Mouse (Mus musculus): ENCODE measurements around the gene 1700029P11Rik. TPM values are rescaled to one million over a fixed set of nuclear protein-coding genes. Genes with fewer than 3 reads are reported as not detected.
A peak's percentile ranks its signal among the peaks of the same experiment; 100 is the strongest.

Gene 1700029P11Rik
- total RNA-seq, 2 experiments from 2014 or later, result not detected

DNA sequence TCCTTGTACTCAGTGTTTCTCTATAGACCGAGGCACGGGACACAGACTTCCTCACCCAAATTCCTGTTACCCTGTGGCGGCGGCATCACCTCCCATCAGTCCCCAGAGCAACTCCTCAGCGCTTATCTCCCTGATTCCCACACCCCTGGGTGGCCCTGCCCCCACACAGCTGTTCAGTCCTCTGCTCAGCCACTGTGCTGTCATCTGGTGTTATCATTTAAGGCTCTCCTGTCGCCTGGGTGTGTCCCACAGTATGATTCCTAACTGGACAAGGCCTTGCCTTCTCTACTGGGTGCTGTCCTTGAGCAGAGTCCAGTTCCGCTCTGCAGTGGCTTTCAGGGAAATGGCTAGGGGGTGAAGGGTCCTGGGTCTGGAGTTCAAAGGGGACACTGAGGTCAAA lies 10.2 kb downstream of the 1700029P11Rik start:
- peak; percentile 91 for ATAC-seq (replicated peaks; ENCODE audit: low FRiP score, poor library complexity, severe bottlenecking)

DNA sequence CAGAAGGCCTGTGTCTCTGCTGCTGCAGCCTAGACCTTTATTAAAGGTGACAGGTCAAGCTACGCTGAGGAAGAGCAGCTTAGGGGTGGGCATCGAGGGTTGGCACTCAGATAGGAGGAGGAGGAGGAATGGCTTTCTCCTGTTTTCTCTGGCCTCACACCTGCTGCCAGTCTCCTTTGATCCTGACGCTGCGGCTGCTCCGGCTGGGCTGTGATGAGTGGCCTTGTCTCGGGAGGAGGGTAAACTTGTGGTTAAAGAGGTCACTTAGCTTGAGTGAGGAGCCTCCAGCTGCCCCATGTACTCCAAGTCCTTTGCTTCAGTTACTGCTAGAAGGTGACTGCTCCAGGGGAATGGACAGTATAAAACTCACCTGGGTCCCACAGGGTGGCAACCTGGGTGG lies 13.7 kb downstream of the 1700029P11Rik start:
- ATAC-seq (replicated peaks; ENCODE audit: low FRiP score, poor library complexity, severe bottlenecking), result no peak

DNA sequence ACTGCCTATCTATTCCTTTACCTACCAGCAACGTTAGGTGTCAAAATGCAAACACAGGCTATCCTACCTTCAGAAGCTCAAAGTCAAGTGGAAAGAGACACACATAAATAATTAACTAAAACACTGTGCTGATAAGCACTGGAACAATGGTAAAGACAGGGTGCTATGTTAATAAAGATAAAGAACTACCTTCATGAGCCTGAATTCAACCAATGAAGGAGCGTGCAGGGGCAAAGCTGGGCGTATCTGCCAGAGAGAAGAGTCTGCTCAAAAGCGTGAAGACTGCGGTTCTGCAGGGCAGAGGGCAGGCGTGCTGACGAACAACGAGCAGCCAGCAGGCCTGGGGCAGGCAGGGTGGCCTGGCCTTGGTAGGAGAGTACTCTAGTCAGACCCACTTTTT lies 23.9 kb downstream of the 1700029P11Rik start:
- ATAC-seq (replicated peaks; ENCODE audit: low FRiP score, poor library complexity, severe bottlenecking), result no peak

DNA sequence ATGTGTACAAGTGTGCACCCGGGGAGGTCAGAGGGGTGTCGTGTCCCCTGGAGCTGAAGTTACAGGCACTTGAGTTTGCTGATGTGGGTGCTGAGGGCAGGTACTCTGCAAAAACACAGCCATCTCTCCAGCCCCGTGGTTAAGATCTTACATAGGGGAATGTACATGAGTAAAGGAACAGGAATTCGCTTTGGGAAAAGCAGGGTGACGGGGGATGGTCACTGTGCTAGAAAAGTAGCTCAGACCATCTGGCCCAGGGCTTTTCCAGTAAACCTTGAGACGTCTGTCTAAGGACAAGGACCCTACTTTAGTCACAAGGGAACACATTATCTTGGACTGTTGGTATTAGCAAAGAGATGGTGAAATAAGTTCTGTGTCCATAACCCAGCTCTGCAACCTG lies 31.6 kb downstream of the 1700029P11Rik start:
- ATAC-seq (replicated peaks; ENCODE audit: low FRiP score, poor library complexity, severe bottlenecking), result no peak

DNA sequence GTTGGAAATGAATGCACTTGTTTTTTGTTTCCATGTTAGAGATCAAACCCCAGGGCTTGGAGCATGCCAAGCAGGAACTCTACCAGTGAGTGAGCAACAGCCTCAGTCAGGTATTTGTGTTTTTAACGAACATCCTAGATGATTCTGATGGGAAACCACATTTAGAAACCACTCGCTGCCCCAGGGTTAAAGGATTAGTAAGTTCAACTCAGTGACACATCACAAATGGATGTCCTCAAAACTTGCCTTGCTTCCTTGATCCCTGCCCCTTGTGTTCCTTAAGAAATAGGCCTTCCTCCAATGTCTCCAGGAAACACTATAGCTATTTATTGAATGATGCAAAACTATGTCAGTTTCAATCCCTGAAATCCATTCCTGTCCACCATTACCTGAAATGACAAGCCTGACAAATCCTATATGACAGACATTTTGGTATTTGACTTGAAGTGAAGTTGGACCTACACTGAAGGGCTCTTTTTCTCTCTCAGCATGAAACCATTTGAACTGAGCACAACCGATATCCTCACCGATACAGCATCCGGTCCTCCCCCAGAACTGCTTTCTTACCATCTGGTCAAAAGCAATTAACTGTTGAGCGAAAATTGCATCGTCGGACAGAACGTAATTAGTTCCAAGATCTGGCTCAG lies 34.5 kb downstream of the 1700029P11Rik start:
- peak; percentile 10; the same call in 1 of the 2 replicates for ATAC-seq (replicated peaks; ENCODE audit: low FRiP score, poor library complexity, severe bottlenecking)

DNA sequence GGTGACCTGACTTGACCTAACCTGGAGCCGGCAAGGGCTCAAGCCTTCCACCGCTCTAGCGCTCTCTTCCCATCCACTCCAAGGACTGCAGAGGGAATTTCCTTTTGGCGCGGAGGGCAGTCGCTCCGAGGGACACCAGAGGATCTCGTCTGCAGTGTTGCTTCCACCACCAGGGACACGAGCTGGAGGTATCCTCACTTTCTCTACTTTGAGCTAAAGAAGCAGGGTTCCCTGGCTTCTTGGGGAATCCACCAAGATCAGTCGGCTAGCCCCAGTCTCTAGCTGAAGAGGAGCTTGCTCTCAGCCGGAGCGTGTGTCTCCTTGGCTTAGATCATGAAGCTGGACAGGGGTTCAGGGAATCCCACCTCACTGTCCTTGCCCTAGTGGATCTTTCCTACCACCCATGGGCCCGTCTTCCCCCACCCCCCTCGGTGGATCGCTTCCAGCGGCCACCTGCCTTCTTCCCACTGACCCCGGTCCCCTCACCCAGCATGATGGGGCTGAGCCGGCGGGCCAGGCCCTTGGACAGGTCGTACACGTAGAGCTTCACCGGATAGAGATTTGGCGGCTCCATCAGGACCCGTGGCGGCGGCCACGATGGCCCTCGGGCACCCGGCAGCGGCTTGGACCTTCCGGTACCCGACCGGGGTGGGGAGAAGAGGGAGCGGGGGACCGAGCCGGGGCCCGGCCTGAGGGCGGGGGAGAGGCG lies 35.2 kb downstream of the 1700029P11Rik start:
- ATAC-seq (replicated peaks; ENCODE audit: low FRiP score, poor library complexity, severe bottlenecking), result peak; percentile 14

DNA sequence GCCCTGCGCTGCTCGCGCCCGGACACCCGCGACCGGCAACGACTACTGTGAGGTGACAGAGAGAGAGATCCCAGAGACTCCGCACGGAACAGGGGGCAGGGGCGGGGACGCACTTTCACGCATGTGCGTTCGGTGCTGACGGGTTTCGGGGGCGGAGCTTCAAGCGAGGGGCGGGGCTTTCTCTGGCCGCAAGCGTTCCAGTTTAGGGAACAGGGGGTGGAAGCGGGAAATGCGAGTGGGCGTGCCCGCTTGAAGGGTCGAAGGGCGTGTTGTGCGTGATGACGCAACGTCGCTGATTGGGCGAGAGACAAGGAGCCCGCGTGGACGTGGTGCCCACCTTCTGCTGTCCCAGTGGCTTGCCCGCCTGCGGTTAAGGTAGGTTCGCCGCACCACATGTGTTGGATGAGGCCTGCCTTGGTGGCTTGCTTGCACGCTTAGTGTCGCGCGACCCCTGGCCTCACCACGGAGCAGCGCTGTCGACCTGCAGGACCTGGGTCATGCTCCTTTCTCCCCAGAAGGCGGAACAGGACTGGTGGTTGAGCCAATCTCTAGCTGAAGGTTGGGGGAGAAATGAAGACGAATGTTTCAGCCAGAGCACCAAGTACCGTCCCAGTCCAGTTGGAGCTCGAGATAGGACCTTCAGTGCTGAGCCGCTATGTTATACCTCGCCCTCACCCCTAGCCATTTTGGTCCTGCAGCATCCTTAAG lies 35.9 kb downstream of the 1700029P11Rik start:
- ATAC-seq (replicated peaks; ENCODE audit: low FRiP score, poor library complexity, severe bottlenecking), result peak; percentile 90

DNA sequence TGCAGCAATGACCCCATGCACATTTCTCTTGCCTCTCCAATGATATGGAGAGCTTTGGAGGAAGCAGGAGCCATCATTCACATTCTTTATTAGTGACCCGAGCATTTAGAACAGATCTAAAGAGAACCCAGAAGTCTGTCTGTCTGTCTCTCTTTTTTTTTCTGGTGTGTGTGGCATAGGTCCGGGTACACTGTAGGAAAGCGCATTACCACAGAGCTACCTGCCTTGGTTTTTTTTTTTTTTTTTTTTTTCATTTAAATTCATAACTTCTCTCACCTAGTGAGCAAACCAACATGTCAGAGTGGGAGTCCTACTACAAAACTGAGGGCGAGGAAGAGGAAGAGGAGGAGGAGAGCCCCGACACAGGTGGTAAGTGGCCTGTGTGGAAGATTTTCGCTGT lies 36.5 kb downstream of the 1700029P11Rik start:
- no peak for ATAC-seq (replicated peaks; ENCODE audit: low FRiP score, poor library complexity, severe bottlenecking)

DNA sequence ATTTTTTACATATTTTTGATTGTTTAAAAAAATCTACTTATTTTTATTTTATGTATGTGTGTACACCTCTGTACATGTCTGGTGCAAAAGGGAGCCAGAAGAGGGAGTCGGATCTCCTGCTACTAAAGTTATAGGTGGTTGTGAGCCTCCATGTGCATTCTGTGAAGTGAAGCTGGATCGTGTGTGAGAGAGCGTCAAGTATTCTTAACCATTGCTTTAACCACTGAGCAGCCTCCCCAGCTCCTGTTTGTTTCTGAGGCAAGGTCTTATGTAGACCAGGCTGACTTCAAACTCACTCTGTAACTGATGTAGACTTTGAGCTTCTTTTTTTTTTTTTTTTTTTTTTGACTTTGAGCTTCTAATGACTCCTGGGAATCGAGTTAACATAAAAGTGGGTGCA lies 37.1 kb downstream of the 1700029P11Rik start:
- ATAC-seq (replicated peaks; ENCODE audit: low FRiP score, poor library complexity, severe bottlenecking), result no peak

DNA sequence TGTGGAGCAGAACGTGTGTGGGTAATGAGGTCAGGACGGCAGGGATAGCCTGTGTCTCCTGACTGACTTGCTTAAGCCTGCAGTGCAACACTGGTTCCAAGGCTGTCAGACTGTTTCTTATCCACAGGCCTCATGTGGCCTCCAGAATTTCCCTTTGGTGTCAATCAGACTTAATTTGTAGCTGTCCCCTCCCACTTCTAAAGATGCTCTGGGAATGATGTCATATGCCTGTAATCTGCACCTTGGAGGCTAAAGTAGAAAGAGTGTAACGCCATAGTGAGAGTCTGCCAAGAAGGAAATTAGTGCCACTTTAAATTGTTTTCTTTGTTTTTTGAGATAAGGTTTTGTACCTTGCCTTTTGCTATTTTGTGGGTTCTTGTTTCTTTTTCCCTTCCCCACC lies 38.9 kb downstream of the 1700029P11Rik start:
- no peak for ATAC-seq (replicated peaks; ENCODE audit: low FRiP score, poor library complexity, severe bottlenecking)

DNA sequence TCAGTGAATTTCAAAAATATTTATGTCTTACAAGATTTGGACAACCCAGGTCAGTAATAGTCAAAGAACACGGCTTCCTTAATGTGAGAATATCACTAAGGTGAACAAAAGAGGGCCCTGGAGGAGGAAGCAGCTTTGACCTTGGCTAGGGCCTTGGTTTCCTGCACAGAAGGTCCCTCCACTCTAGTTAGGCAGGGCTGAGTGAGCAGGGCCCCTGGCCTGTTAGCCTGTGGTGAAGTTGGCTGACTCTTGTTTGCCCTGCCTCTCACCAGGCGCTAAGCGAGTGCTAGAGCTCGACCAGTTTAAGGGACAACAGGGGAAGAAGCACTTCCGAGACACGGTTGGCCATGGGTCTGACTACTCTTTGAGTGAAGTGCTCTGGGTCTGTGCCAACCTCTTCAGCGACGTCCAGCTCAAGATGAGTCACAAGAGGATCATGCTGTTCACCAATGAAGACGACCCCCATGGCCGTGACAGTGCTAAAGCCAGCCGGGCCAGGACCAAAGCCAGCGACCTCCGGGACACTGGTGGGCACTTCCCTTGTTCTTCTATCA lies 42.3 kb downstream of the 1700029P11Rik start:
- ATAC-seq (replicated peaks; ENCODE audit: low FRiP score, poor library complexity, severe bottlenecking), result no peak

DNA sequence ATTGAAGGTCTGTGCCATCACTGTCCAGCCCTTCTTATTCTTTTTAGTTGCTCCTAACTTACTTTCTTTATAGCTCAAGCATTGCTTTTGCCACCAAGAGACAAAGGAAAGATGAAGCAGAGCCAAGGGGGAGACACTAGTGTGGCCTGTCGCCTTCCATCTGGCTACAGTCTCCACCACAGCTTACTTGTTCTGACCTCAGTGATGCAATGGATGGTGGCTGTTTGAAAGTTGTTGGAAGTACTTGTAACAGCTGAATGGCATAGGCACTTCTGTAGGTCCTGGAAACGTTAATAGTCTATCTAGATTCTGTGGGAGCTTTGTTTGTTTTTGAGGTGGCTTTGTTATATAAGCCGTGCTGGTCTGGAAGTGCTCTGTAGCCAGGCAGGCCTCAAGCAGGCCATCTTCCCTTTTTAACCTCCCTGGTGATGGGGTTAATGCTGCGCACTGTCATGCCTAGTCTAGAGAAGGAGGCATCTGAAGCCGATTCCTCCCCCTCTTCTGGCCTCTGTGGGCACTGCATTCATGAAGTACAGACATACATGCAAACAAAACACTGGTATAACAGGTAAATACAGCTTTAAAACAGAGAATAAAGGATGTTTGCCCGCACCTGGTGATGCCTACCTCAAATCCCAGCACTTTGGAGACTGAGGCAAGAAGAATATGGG lies 43.8 kb downstream of the 1700029P11Rik start:
- no peak for ATAC-seq (replicated peaks; ENCODE audit: low FRiP score, poor library complexity, severe bottlenecking)

DNA sequence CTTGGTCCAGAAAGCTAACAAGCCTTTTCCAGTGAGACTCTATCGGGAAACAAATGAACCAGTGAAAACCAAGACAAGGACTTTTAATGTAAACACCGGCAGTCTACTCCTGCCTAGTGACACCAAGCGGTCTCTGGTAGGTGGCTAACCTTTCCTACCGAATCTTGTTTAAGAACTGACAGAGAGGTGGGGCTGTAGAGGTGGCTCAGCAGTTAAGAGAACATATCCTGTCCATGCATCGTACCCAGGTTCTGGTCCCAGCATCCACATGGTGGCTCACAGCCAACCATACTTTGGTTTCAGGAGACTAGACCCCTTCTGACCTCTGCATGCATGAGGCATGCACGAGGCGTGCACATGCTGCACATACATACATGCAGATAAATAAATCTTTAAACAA lies 46.9 kb downstream of the 1700029P11Rik start:
- no peak for ATAC-seq (replicated peaks; ENCODE audit: low FRiP score, poor library complexity, severe bottlenecking)

DNA sequence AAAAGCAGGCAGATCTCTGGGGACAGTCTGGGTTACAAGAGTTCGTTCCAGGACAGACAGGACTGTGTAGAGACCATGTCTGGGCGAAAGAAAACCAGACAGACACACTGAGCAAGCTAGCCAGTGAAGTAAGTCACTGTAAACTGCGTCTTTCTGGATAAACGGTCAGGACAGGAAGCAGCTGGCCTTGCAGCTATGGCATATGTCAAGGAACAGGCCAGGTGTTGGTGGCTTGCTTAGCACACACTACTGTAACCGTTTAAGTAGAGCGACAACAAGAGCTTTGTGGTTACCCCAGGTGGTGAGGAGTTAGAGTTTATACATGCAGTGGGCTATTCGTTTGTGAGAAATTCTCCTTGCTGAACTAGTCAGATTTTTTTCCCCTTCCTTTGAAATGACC lies 47.4 kb downstream of the 1700029P11Rik start:
- no peak for ATAC-seq (replicated peaks; ENCODE audit: low FRiP score, poor library complexity, severe bottlenecking)

Other genes starting within 250 kb of the 1700029P11Rik start
- 2.5 and 3.1 TPM in 2 replicates for gene Zc3h7b, start 235.5 kb upstream of the 1700029P11Rik start, total RNA-seq (2015; ENCODE audit: low replicate concordance)
- 2.0 and 4.2 TPM in 2 replicates for gene Zc3h7b, start 235.5 kb upstream of the 1700029P11Rik start, total RNA-seq (2017; ENCODE audit: low replicate concordance)
- gene Rangap1, start 235.0 kb upstream of the 1700029P11Rik start, total RNA-seq (2015; ENCODE audit: low replicate concordance), result 8.3 and 19.4 TPM in 2 replicates
- gene Rangap1, start 235.0 kb upstream of the 1700029P11Rik start, total RNA-seq (2017; ENCODE audit: low replicate concordance), result 34.2 and 41.5 TPM in 2 replicates
- 0.38 and 2.3 TPM in 2 replicates for gene Tef, start 178.1 kb upstream of the 1700029P11Rik start, total RNA-seq (2015; ENCODE audit: low replicate concordance)
- 0.98 and 2.0 TPM in 2 replicates for gene Tef, start 178.1 kb upstream of the 1700029P11Rik start, total RNA-seq (2017; ENCODE audit: low replicate concordance)
- 6.3 and 9.6 TPM in 2 replicates for gene Tob2, start 121.7 kb upstream of the 1700029P11Rik start, total RNA-seq (2015; ENCODE audit: low replicate concordance)
- 5.3 and 7.2 TPM in 2 replicates for gene Tob2, start 121.7 kb upstream of the 1700029P11Rik start, total RNA-seq (2017; ENCODE audit: low replicate concordance)
- gene Phf5a, start 108.6 kb upstream of the 1700029P11Rik start, total RNA-seq (2015; ENCODE audit: low replicate concordance), result 29.7 and 33.0 TPM in 2 replicates
- 19.8 and 45.9 TPM in 2 replicates for gene Phf5a, start 108.6 kb upstream of the 1700029P11Rik start, total RNA-seq (2017; ENCODE audit: low replicate concordance)
- 16.3 and 37.8 TPM in 2 replicates for gene Aco2, start 108.2 kb upstream of the 1700029P11Rik start, total RNA-seq (2015; ENCODE audit: low replicate concordance)
- 29.7 and 59.3 TPM in 2 replicates for gene Aco2, start 108.2 kb upstream of the 1700029P11Rik start, total RNA-seq (2017; ENCODE audit: low replicate concordance)
- 2.9 and 3.8 TPM in 2 replicates for gene Polr3h, start 54.3 kb upstream of the 1700029P11Rik start, total RNA-seq (2015; ENCODE audit: low replicate concordance)
- 6.3 and 17.7 TPM in 2 replicates for gene Polr3h, start 54.3 kb upstream of the 1700029P11Rik start, total RNA-seq (2017; ENCODE audit: low replicate concordance)
- not detected in 2 replicates for gene Csdc2, start 43.8 kb upstream of the 1700029P11Rik start, total RNA-seq (2015; ENCODE audit: low replicate concordance)
- gene Csdc2, start 43.8 kb upstream of the 1700029P11Rik start, total RNA-seq (2017; ENCODE audit: low replicate concordance), result not detected in 2 replicates
- 2.3 and 20.3 TPM in 2 replicates for gene Pmm1, start 19.6 kb upstream of the 1700029P11Rik start, total RNA-seq (2015; ENCODE audit: low replicate concordance)
- 3.9 and 9.5 TPM in 2 replicates for gene Pmm1, start 19.6 kb upstream of the 1700029P11Rik start, total RNA-seq (2017; ENCODE audit: low replicate concordance)
- 17.6 and 41.7 TPM in 2 replicates for gene Xrcc6, start 7.3 kb downstream of the 1700029P11Rik start, total RNA-seq (2015; ENCODE audit: low replicate concordance)
- gene Xrcc6, start 7.3 kb downstream of the 1700029P11Rik start, total RNA-seq (2017; ENCODE audit: low replicate concordance), result 23.6 and 52.2 TPM in 2 replicates
- gene Desi1, start 53.3 kb downstream of the 1700029P11Rik start, total RNA-seq (2015; ENCODE audit: low replicate concordance), result 12.5 and 27.0 TPM in 2 replicates
- 3.6 and 5.0 TPM in 2 replicates for gene Desi1, start 53.3 kb downstream of the 1700029P11Rik start, total RNA-seq (2017; ENCODE audit: low replicate concordance)
- 23.2 and 29.7 TPM in 2 replicates for gene Snu13, start 67.1 kb downstream of the 1700029P11Rik start, total RNA-seq (2015; ENCODE audit: low replicate concordance)
- gene Snu13, start 67.1 kb downstream of the 1700029P11Rik start, total RNA-seq (2017; ENCODE audit: low replicate concordance), result 24.5 and 44.7 TPM in 2 replicates
- not detected in 2 replicates for gene 4930407I10Rik, start 78.6 kb downstream of the 1700029P11Rik start, total RNA-seq (2015; ENCODE audit: low replicate concordance)
- gene 4930407I10Rik, start 78.6 kb downstream of the 1700029P11Rik start, total RNA-seq (2017; ENCODE audit: low replicate concordance), result not detected in 2 replicates
- gene Mei1, start 89.5 kb downstream of the 1700029P11Rik start, total RNA-seq (2015; ENCODE audit: low replicate concordance), result not detected in 2 replicates
- gene Mei1, start 89.5 kb downstream of the 1700029P11Rik start, total RNA-seq (2017; ENCODE audit: low replicate concordance), result not detected in 2 replicates
- 0.63 TPM in 1 of 2 replicates, not detected in the other for gene Ccdc134, start 147.4 kb downstream of the 1700029P11Rik start, total RNA-seq (2015; ENCODE audit: low replicate concordance)
- 4.1 and 5.0 TPM in 2 replicates for gene Ccdc134, start 147.4 kb downstream of the 1700029P11Rik start, total RNA-seq (2017; ENCODE audit: low replicate concordance)
- 9.0 and 12.5 TPM in 2 replicates for gene Srebf2, start 166.6 kb downstream of the 1700029P11Rik start, total RNA-seq (2015; ENCODE audit: low replicate concordance)
- gene Srebf2, start 166.6 kb downstream of the 1700029P11Rik start, total RNA-seq (2017; ENCODE audit: low replicate concordance), result 11.2 and 15.5 TPM in 2 replicates
- gene Shisa8, start 232.3 kb downstream of the 1700029P11Rik start, total RNA-seq (2015; ENCODE audit: low replicate concordance), result not detected in 2 replicates
- gene Shisa8, start 232.3 kb downstream of the 1700029P11Rik start, total RNA-seq (2017; ENCODE audit: low replicate concordance), result not detected in 2 replicates
- 0.84 and 6.3 TPM in 2 replicates for gene Tnfrsf13c, start 243.8 kb downstream of the 1700029P11Rik start, total RNA-seq (2015; ENCODE audit: low replicate concordance)
- gene Tnfrsf13c, start 243.8 kb downstream of the 1700029P11Rik start, total RNA-seq (2017; ENCODE audit: low replicate concordance), result not detected in 2 replicates